Mouse (Mus musculus) forebrain, embryonic 11.5 days (tissue): Measurements from ENCODE around the gene Phactr3. TPM values are rescaled to one million over a fixed set of nuclear protein-coding genes. Genes with fewer than 3 reads are reported as not detected.

Experiments
- ATAC-seq: fragments of 200-750 bp; cut with Nextera tagmentation; replicated peaks from 2 replicates; pipeline ENCODE4 v1.8.0; 2017; ENCODE audit warnings: moderate TSS enrichment; ENCODE audit not compliant: low FRiP score
- DNase-seq: peaks from one replicate; pipeline ENCODE4 v3.0.0-alpha.2; 2017; ENCODE audit warnings: low spot score
- H3K27ac ChIP-seq: fragments of 300-500 bp; sonication (generic); 2 replicates; pipeline ENCODE4 v1.5.1; 2014; ENCODE audit warnings: low read depth, low read length
- H3K27me3 ChIP-seq: fragments of 300-500 bp; sonication (generic); 2 replicates; pipeline ENCODE4 v1.6.1; 2014; ENCODE audit warnings: mild to moderate bottlenecking, low read length, mixed read lengths; ENCODE audit not compliant: control insufficient read depth, insufficient read depth
- H3K36me3 ChIP-seq: fragments of 300-500 bp; sonication (generic); 2 replicates; pipeline ENCODE4 v1.6.1; 2014; ENCODE audit warnings: mild to moderate bottlenecking, low read length, moderate library complexity, mixed read lengths; ENCODE audit not compliant: control insufficient read depth, insufficient read depth
- H3K4me1 ChIP-seq: fragments of 300-500 bp; sonication (generic); replicated peaks from 2 replicates; pipeline ENCODE4 v1.6.1; 2014; ENCODE audit warnings: low read length, mixed read lengths; ENCODE audit not compliant: control insufficient read depth, insufficient read depth
- H3K4me2 ChIP-seq: fragments of 300-500 bp; sonication (generic); 2 replicates; pipeline ENCODE4 v1.6.1; 2014; ENCODE audit warnings: low read depth, mild to moderate bottlenecking, low read length, moderate library complexity, mixed read lengths; ENCODE audit not compliant: severe bottlenecking
- H3K4me3 ChIP-seq: fragments of 300-500 bp; sonication (generic); 2 replicates; pipeline ENCODE4 v1.5.1; 2014; ENCODE audit warnings: low read depth, low read length
- H3K9ac ChIP-seq: fragments of 300-500 bp; sonication (generic); 2 replicates; pipeline ENCODE4 v1.6.1; 2014; ENCODE audit warnings: low read length
- H3K9me3 ChIP-seq: fragments of 300-500 bp; sonication (generic); 2 replicates; pipeline ENCODE4 v1.6.1; 2016; ENCODE audit warnings: low read length, mixed read lengths; ENCODE audit not compliant: control insufficient read depth
- WGBS: fragments of 180-500 bp; shearing (Covaris S2); extraction: QIAGEN DNeasy Blood & Tissue Kit; methylation state at CpG from one replicate; pipeline ENCODE4 v1.1.7; 2014; 5-methylcytosine and 5-hydroxymethylcytosine counted together
- polyA plus RNA-seq: library from polyadenylated mRNA; unstranded; fragments of >200 nt; fragmentation: Nextera tagmentation; extraction: Ambion mirVana; gene quantifications from 2 replicates; pipeline ENCODE4 v1.2.1, GENCODE M21; 2014

The Phactr3 gene
- polyA plus RNA-seq, 1 experiment from 2014 or later = 13.5 TPM

DNA sequence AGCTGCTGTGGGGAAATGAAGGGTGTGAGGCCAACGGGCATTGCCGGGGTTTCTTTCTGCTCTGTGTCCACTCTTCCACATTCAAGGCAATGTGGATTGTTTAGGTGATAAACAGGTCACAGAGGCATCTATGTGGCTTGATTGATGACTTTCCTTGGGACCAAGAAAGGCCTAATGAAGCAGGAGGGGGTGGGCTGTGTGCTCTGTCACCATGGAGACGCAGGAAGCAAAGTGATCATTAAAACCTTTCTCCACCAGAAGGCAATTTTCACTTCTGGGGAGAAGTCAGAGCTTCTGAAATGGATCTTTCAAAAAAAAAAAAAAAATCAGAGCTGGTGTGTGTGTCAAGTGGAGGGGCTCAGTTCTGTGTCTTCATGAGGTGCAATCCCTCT, 24.2 kb downstream of the Phactr3 start:
- Histone ChIP-seq H3K4me1 (peaks cover 9% of the 10 kb centered on the region; the same call in 1 of the 2 replicates), H3K36me3 (no peaks in the 10 kb centered on the region), H3K27me3 (no peaks in the 10 kb centered on the region; the same call in 1 of the 2 replicates), H3K9me3 (no peaks in the 10 kb centered on the region), H3K9ac (peak overlapping the region; percentile 83), H3K4me3 (peak overlapping the region; percentile 51), H3K27ac (0 out of 2 replicates have a peak overlapping the region, but pooled peaks have one; percentile 25), H3K4me2 (peak overlapping the region; percentile 93)
- 38% methylated on average over 3 of the region's 3 CpGs for WGBS
- ATAC-seq = peak; percentile 25; the same call in 1 of the 2 replicates
- no peak for DNase-seq

DNA sequence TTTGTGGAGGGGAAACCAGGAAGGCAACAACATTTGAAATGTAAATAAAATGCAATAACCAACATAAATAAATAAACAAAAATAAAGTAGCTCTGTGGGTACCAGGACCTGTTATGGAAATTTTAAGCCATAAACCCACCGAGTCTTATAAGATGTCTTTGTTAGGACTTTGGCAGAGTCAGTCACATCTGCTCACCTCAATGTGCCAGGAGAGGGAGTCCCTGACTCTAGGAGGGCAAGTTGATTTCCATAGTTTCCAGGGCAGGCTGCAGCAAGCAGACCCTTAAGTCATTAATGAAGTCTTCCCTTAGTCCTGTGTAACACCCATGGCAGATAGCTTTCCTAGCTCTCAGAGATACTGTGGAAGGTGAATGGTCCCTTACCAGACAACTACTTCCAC, 25.1 kb downstream of the Phactr3 start:
- Histone ChIP-seq H3K4me3 (no peak overlapping the region), H3K27ac (no peak overlapping the region), H3K4me1 (peaks cover 9% of the 10 kb centered on the region; the same call in 1 of the 2 replicates), H3K4me2 (no peak overlapping the region), H3K27me3 (no peaks in the 10 kb centered on the region; the same call in 1 of the 2 replicates), H3K9ac (no peak overlapping the region), H3K36me3 (no peaks in the 10 kb centered on the region), H3K9me3 (no peaks in the 10 kb centered on the region)
- WGBS = 79% methylated on average over 1 of the region's 1 CpGs
- DNase-seq (no peak), ATAC-seq (no peak)

DNA sequence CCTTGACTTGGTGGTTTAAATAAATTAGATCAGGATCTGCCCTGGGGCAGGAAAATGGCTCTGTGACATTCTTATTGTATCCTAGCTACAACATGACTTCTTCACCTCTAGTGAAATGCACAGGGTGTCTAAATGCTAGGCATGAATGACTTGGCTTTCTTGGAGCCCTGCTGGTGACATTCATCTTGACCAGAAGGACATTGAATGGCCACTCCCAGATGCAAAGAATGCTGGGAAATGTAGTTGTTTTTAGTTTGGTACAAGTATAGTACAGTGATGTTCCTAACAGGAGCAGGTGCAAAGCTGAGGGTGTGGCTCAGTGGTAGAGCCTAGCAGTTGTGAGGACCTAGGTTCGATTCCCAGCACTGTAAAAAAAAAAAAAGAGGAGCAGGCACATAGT, 30.5 kb downstream of the Phactr3 start:
- H3K4me3 ChIP-seq = no peak overlapping the region
- no peaks in the 10 kb centered on the region for H3K9me3 ChIP-seq
- H3K36me3 ChIP-seq = no peaks in the 10 kb centered on the region
- 81% methylated on average over 1 of the region's 1 CpGs for WGBS
- no peak overlapping the region for H3K4me2 ChIP-seq
- H3K4me1 ChIP-seq = no peaks in the 10 kb centered on the region
- H3K9ac ChIP-seq = no peak overlapping the region
- H3K27ac ChIP-seq = no peak overlapping the region
- ATAC-seq = no peak
- DNase-seq = no peak
- H3K27me3 ChIP-seq = no peaks in the 10 kb centered on the region

DNA sequence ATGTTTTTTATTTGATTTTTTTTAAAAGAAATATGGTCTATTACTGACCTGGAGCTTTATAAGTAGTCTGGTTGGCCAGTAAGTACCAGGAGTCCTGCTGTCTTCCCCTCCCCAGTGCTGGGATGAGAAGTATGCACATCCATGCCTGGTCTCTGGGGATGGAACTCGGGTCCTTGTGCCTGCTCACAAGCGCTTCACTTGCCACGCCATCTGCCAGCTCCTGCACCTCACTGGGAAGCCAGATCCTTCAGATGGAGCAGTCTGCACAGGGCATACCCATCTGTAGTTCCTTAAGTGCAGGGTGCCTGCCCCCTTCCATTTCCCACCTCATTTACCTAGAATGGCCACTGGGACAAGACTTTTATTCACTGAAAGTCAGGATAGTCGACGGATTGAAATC, 31.9 kb downstream of the Phactr3 start:
- H3K9ac ChIP-seq = no peak overlapping the region
- no peak overlapping the region for H3K4me2 ChIP-seq
- H3K27me3 ChIP-seq = no peaks in the 10 kb centered on the region
- H3K4me1 ChIP-seq = no peaks in the 10 kb centered on the region
- 89% methylated on average over 5 of the region's 5 CpGs for WGBS
- ATAC-seq = no peak
- no peak overlapping the region for H3K4me3 ChIP-seq
- DNase-seq = no peak
- H3K36me3 ChIP-seq = no peaks in the 10 kb centered on the region
- H3K27ac ChIP-seq = no peak overlapping the region
- no peaks in the 10 kb centered on the region for H3K9me3 ChIP-seq

DNA sequence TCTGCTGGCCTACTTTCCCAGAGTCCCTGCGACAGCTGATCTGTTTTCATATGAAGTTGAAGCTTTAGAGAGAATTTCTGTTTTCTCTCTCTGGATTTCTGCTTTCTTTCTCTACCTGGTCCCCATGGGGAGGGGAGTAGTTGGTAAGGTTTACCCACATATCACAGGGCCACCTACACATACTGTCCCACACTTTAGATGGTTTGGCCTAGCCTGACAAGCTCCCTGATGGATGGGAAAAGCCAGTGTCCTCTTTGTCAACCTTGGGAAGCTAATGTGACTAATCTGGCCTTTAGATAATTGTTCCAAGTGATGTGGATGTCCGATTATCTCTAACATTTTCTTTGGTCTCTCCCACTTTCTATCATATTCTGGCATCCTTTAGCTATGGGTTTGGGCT, 34.8 kb downstream of the Phactr3 start:
- H3K27me3 ChIP-seq = no peaks in the 10 kb centered on the region
- no peak overlapping the region for H3K27ac ChIP-seq
- WGBS = 92% methylated on average over 2 of the region's 2 CpGs
- no peak overlapping the region for H3K9ac ChIP-seq
- H3K4me3 ChIP-seq = no peak overlapping the region
- H3K4me1 ChIP-seq = no peaks in the 10 kb centered on the region; the same call in 1 of the 2 replicates
- ATAC-seq (no peak), DNase-seq (no peak)
- H3K4me2 ChIP-seq = no peak overlapping the region
- no peaks in the 10 kb centered on the region for H3K9me3 ChIP-seq
- H3K36me3 ChIP-seq = no peaks in the 10 kb centered on the region

DNA sequence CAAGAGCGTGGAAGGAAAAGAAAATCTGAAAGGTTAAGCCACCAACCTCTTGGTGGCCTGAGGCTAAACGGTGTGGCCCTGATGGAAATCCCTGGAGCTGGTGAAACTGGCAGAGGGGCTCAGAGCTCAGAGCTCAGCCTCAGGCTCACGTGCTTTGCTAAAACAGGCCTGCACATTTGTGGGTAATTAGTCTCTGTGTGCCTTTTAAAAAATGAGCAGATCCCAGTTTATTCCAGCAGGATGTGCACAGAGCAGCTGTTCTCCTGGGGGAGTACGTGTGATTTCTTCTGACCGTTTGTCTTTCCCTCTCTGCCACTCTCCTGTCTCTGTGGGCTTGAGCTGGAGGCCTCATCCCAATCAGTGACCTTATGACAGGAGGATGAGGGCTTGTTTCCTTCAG, 35.4 kb downstream of the Phactr3 start:
- ATAC-seq (no peak), DNase-seq (no peak)
- Histone ChIP-seq H3K27ac (no peak overlapping the region), H3K4me2 (no peak overlapping the region), H3K4me1 (no peaks in the 10 kb centered on the region; the same call in 1 of the 2 replicates), H3K36me3 (no peaks in the 10 kb centered on the region), H3K9ac (no peak overlapping the region), H3K9me3 (no peaks in the 10 kb centered on the region), H3K27me3 (no peaks in the 10 kb centered on the region), H3K4me3 (no peak overlapping the region)
- WGBS = 50% methylated on average over 5 of the region's 5 CpGs

DNA sequence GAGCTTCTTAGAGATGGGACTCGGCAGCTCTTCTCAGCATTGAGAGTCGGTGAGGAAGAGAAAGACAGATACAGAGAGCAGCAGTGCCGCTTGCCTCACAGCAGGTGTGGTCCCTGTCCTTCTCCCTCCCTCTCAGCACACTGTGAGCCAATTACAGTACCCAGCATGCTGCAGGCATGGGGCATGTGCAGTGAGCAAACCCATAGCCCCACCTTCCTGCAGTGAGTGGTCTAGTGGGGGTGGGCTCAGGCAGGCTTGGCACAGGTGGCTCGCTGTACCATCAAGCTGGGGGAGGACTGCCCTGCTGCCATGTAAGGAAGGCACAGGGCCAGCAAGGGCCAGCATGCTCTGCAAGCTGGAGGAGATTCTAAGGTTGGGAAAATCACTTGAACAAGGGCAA, 35.8 kb downstream of the Phactr3 start:
- H3K4me3 ChIP-seq = no peak overlapping the region
- no peaks in the 10 kb centered on the region; the same call in 1 of the 2 replicates for H3K4me1 ChIP-seq
- 30% methylated on average over 4 of the region's 4 CpGs for WGBS
- H3K36me3 ChIP-seq = no peaks in the 10 kb centered on the region
- ATAC-seq (peak; percentile 58), DNase-seq (no peak)
- H3K9ac ChIP-seq = no peak overlapping the region
- no peaks in the 10 kb centered on the region for H3K9me3 ChIP-seq
- no peak overlapping the region for H3K4me2 ChIP-seq
- H3K27ac ChIP-seq = no peak overlapping the region
- no peaks in the 10 kb centered on the region for H3K27me3 ChIP-seq

DNA sequence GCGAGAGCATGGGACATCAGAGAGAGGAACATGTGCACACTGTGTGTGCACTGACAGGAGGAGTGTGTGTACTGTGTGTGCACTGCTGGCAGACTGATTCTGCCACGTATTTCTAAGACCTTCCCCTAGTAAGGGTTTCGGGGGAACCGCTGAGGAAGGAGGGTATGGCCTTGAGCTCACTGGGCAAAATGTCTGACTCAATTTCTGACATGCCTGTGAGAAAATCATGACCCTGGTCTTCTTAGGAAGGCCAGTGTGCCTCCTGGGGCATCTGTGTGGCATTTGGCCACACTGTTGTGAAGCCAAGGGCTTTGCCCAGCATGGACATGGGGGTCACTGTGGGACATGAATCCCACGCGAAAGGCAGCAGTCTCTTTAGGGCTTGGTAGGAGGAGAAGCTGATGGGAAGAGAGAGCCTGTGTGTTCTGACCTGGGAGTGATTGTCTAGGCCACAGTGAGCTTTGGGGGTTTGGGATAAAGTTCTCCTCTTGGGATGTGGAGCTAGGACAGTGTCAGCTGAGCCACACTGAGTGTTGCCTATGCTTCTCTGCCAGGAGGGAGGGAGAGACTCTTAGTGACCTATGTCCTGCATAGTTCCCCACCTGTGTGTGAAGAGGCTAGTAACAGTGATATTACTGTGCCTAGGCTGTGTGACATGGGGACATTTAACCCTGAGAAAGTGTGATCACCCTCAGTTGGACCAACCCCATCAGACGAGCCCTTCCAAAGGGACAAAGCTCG, 36.6 kb downstream of the Phactr3 start:
- no peaks in the 10 kb centered on the region for H3K36me3 ChIP-seq
- no peak for ATAC-seq
- DNase-seq = no peak
- no peak overlapping the region for H3K4me2 ChIP-seq
- no peak overlapping the region for H3K9ac ChIP-seq
- no peaks in the 10 kb centered on the region for H3K9me3 ChIP-seq
- H3K27me3 ChIP-seq = no peaks in the 10 kb centered on the region
- WGBS = 80% methylated on average over 8 of the region's 8 CpGs
- H3K27ac ChIP-seq = no peak overlapping the region
- H3K4me1 ChIP-seq = no peaks in the 10 kb centered on the region; the same call in 1 of the 2 replicates
- H3K4me3 ChIP-seq = no peak overlapping the region

DNA sequence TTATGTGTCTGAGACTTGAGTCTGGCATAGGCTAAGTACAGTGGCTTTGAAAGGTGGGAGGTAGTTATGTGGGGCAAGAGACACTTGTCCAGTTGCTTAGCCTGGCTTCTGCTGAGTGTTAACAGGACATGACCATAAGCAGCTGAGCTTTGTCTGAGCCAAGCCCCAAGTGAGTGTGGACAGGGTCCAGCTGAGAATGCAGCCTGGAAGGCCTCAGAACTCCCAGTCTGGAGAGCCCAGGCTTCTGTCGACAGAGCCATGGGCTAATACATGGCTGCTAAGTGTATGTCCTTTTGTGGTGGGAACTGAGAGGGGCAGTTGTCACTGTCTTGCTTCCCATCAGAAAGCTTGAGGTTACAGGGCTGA, 37.1 kb downstream of the Phactr3 start:
- Histone ChIP-seq H3K4me2 (no peak overlapping the region), H3K4me3 (no peak overlapping the region), H3K36me3 (no peaks in the 10 kb centered on the region), H3K27me3 (no peaks in the 10 kb centered on the region), H3K4me1 (no peaks in the 10 kb centered on the region; the same call in 1 of the 2 replicates), H3K9me3 (no peaks in the 10 kb centered on the region), H3K27ac (no peak overlapping the region), H3K9ac (no peak overlapping the region)
- WGBS = 73% methylated on average over 1 of the region's 1 CpGs
- DNase-seq (no peak), ATAC-seq (no peak)
